Mouse (Mus musculus) limb, embryonic 14.5 days (tissue): Measurements from ENCODE around the gene Nwd2. TPM values are rescaled to one million over a fixed set of nuclear protein-coding genes. Genes with fewer than 3 reads are reported as not detected.

Source experiments
- ATAC-seq: fragments of 200-750 bp; cut with Nextera tagmentation; 2 replicates; pipeline ENCODE4 v1.8.0; 2017; ENCODE audit warnings: low read depth, moderate number of reproducible peaks, moderate TSS enrichment; ENCODE audit not compliant: low FRiP score
- DNase-seq: peaks from one replicate; pipeline ENCODE4 v3.0.0-alpha.2; 2015; ENCODE audit warnings: low spot score
- H3K27ac ChIP-seq: fragments of 300-500 bp; sonication (generic); replicated peaks from 2 replicates; pipeline ENCODE4 v1.5.1; 2014; ENCODE audit warnings: low read depth, mild to moderate bottlenecking, low read length, moderate library complexity, mixed read lengths
- H3K27me3 ChIP-seq: fragments of 300-500 bp; sonication (generic); 2 replicates; pipeline ENCODE4 v1.6.1; 2014; ENCODE audit warnings: low read length, mixed read lengths; ENCODE audit not compliant: control insufficient read depth, insufficient read depth
- H3K36me3 ChIP-seq: fragments of 300-500 bp; sonication (generic); 2 replicates; pipeline ENCODE4 v1.6.1; 2014; ENCODE audit warnings: mild to moderate bottlenecking, low read length, moderate library complexity, mixed read lengths; ENCODE audit not compliant: control insufficient read depth, insufficient read depth
- H3K4me1 ChIP-seq: fragments of 300-500 bp; sonication (generic); 2 replicates; pipeline ENCODE4 v1.6.1; 2014; ENCODE audit warnings: antibody characterized with exemption, low read length, mixed read lengths; ENCODE audit not compliant: control insufficient read depth, insufficient read depth
- H3K4me2 ChIP-seq: fragments of 300-500 bp; sonication (generic); replicated peaks from 2 replicates; pipeline ENCODE4 v1.6.1; 2014; ENCODE audit warnings: low read depth, mild to moderate bottlenecking, low read length, moderate library complexity; ENCODE audit not compliant: severe bottlenecking
- H3K4me3 ChIP-seq: fragments of 300-500 bp; sonication (generic); replicated peaks from 2 replicates; pipeline ENCODE4 v1.5.1; 2014; ENCODE audit warnings: low read length
- H3K9ac ChIP-seq: fragments of 300-500 bp; sonication (generic); 2 replicates; pipeline ENCODE4 v1.6.1; 2014; ENCODE audit warnings: mild to moderate bottlenecking, low read depth, low read length, moderate library complexity; ENCODE audit not compliant: severe bottlenecking
- H3K9me3 ChIP-seq: fragments of 300-500 bp; sonication (generic); 2 replicates; pipeline ENCODE4 v1.6.1; 2016; ENCODE audit warnings: low read length; ENCODE audit not compliant: control insufficient read depth
- POLR2A ChIP-seq: fragments of 200-500 bp; IDR thresholded peaks from 2 replicates; pipeline ENCODE4 v1.8.0; 2012; ENCODE audit warnings: inconsistent platforms, mild to moderate bottlenecking, moderate library complexity, borderline replicate concordance; ENCODE audit not compliant: insufficient read depth, insufficient read length; ENCODE audit errors: extremely low read depth
- WGBS: fragments of 180-500 bp; shearing (Covaris S2); extraction: QIAGEN DNeasy Blood & Tissue Kit; methylation state at CpG from one replicate; pipeline ENCODE4 v1.1.7; 2014; 5-methylcytosine and 5-hydroxymethylcytosine counted together
- polyA plus RNA-seq, 2 experiments: library from polyadenylated mRNA; depleted of rRNA in 1 of 2; stranded (reverse) in 1 of 2; unstranded in 1 of 2; fragments of >200 nt; fragmentation: Nextera tagmentation in 1 of 2; extraction: Ambion mirVana in 1 of 2; gene quantifications; 2 replicates each; pipeline versions ENCODE4 v1.2.1 to v1.2.3; 2012 to 2014

The Nwd2 gene
- polyA plus RNA-seq, 2 experiments, result 0.34 to 0.35 TPM

DNA sequence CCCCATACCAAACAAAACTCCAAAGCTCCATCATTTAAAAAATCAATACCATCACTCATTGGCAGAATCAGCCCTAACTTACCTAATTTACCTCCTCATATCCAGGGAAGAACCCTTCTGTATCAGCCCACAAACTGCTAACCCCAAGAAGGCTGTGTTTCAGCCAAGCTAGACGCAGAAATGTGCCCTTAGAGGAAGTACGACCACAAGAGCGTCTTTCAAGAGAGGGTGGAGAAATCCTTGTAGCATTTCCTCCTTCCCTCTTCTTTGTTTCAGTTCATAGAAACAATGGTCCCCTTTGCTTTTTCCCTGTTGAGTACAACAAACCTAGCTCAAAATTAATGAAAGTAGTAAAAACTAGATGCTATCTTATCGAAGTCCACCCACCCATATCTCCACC, 182.2 kb downstream of the Nwd2 start:
- Histone ChIP-seq H3K27me3 (no peaks in the 10 kb centered on the region), H3K36me3 (no peaks in the 10 kb centered on the region), H3K4me3 (no peak overlapping the region), H3K4me2 (no peak overlapping the region), H3K27ac (no peak overlapping the region), H3K9ac (no peak overlapping the region), H3K4me1 (no peaks in the 10 kb centered on the region), H3K9me3 (no peaks in the 10 kb centered on the region)
- TF ChIP-seq POLR2A, result no peak
- 83% methylated on average over 4 of the region's 4 CpGs for WGBS
- ATAC-seq (no peak), DNase-seq (no peak)

DNA sequence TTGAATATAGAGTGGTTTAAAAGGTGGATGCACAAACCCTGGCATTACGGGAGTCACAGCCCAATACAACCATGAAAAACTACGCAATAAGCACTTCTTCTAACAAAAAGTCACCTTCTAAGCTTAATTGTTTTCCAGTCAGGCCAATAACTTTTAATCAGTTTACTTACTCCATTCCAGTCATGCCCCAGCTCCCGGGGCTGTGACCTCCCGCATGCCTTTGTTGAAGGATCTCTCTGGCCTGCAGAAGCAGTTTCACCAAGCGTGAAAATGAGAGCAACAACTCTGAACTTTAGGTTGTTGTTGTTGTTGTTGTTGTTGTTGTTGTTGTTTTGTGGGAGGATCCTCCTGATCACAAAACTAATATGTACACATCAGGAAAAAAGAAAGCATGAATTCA, 185.1 kb downstream of the Nwd2 start:
- no peak overlapping the region for H3K27ac ChIP-seq
- no peak overlapping the region for H3K4me3 ChIP-seq
- 48% methylated on average over 5 of the region's 5 CpGs for WGBS
- H3K9ac ChIP-seq, result no peak overlapping the region
- H3K9me3 ChIP-seq, result no peaks in the 10 kb centered on the region
- H3K4me1 ChIP-seq, result no peaks in the 10 kb centered on the region
- DNase-seq (no peak), ATAC-seq (no peak)
- no peak for TF ChIP-seq POLR2A
- H3K36me3 ChIP-seq, result no peaks in the 10 kb centered on the region
- H3K27me3 ChIP-seq, result no peaks in the 10 kb centered on the region
- no peak overlapping the region for H3K4me2 ChIP-seq

DNA sequence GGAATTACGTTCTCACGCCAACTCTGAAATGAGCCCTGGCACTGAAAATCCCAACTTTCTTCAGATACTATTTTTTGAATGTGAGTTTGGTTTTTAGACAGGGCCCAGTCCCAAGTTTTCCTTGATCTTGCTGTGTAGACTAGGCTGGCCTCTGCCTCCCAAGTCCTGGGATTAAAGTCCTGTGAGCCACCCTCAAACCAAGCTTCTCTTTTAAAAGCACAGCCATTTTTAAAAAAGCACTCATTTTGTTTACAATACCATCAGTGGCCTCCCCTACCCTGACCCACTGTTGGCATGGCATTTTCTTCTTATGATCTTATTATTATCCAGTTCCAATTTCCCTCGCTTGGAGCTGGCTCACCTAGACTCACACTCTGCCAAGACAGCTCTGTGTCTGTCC, 185.5 kb downstream of the Nwd2 start:
- WGBS, result 79% methylated on average over 3 of the region's 3 CpGs
- TF ChIP-seq POLR2A, result no peak
- Histone ChIP-seq H3K27me3 (no peaks in the 10 kb centered on the region), H3K4me1 (no peaks in the 10 kb centered on the region), H3K27ac (no peak overlapping the region), H3K9me3 (no peaks in the 10 kb centered on the region), H3K9ac (no peak overlapping the region), H3K36me3 (no peaks in the 10 kb centered on the region), H3K4me3 (no peak overlapping the region), H3K4me2 (no peak overlapping the region)
- ATAC-seq (no peak), DNase-seq (no peak)

DNA sequence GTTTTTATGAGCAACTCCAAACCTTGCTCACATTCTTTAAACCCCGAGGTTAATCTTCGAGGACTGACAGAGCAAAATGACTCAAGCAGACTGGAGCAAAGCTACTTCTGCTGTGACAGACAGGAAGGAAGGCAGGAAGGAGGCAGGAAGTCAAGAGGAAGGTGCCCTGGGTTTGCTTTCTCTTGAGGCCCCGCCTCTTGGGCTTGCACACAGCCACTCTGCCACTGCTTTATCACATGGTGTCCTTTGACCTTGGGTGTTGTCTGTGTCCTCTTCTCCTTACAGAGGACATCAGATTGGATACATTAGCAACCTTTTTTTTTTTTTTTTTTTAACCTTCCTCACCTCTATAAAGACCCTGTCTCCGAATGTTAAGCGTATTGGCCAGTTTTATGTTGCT, 188.2 kb downstream of the Nwd2 start:
- Histone ChIP-seq H3K36me3 (no peaks in the 10 kb centered on the region), H3K27ac (no peak overlapping the region), H3K9ac (no peak overlapping the region), H3K4me1 (0 out of 2 replicates have a peak, but pooled peaks cover 5% of the 10 kb centered on the region), H3K9me3 (no peaks in the 10 kb centered on the region), H3K27me3 (no peaks in the 10 kb centered on the region), H3K4me3 (no peak overlapping the region), H3K4me2 (no peak overlapping the region)
- DNase-seq (no peak), ATAC-seq (no peak)
- WGBS, result 79% methylated on average over 5 of the region's 5 CpGs
- no peak for TF ChIP-seq POLR2A

DNA sequence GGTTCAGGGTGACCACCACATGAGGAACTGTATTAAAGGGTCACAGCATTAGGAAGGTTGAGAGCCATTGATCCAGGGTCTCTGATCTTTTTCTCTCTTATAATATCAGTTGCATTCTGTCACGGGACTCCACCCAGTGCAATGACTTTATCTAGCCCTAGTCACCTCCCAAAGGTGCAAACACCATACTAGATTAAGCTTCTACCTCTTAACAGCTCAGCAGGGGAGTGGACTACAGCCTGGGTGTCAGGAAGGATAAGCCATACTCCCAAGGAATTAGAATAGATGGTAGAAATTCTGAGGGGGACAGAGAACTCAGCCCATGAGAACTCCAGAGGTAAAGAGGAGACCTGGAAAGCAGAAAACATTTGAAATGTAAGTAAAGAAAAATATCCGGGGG, 188.9 kb downstream of the Nwd2 start:
- Histone ChIP-seq H3K27ac (no peak overlapping the region), H3K9ac (no peak overlapping the region), H3K27me3 (no peaks in the 10 kb centered on the region), H3K4me1 (0 out of 2 replicates have a peak, but pooled peaks cover 5% of the 10 kb centered on the region), H3K36me3 (no peaks in the 10 kb centered on the region), H3K9me3 (no peaks in the 10 kb centered on the region), H3K4me2 (no peak overlapping the region), H3K4me3 (no peak overlapping the region)
- 94% methylated on average over 2 of the region's 2 CpGs for WGBS
- DNase-seq, result no peak
- ATAC-seq, result no peak
- no peak for TF ChIP-seq POLR2A

DNA sequence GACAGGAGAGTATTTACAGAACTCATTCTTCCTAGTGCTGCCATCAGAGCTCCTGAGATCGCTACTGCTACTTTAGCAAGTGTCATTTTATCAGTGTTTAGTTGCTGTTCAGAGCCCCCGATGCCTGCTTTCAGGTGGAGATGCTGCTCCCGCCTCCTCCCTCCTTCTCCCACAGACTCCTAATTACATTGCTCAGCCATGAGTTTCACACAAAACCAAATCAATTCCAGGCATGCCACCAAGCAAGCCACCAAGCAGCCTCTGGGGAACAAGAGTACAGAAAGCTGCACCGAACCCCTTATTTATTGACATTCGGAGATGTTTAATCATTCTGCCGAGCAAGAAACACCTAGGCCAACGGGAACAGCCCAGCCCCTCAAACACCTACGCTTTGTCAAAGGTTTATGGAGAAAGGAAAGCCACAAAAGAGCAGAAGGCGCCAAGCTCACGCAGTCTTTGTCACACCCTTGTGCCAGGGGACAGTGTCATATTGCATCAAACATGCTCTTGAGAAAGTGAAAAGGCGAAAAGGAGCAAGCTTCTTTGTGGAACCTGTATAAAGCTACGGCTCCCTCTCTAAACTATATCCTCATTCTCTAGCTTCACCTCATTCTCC, 191.0 kb downstream of the Nwd2 start:
- Histone ChIP-seq H3K27me3 (no peaks in the 10 kb centered on the region), H3K36me3 (no peaks in the 10 kb centered on the region), H3K4me2 (no peak overlapping the region), H3K9ac (no peak overlapping the region), H3K4me3 (no peak overlapping the region), H3K4me1 (0 out of 2 replicates have a peak, but pooled peaks cover 5% of the 10 kb centered on the region), H3K9me3 (no peaks in the 10 kb centered on the region), H3K27ac (no peak overlapping the region)
- DNase-seq (no peak), ATAC-seq (no peak)
- no peak for TF ChIP-seq POLR2A
- 30% methylated on average over 12 of the region's 12 CpGs for whole genome bisulfite sequencing
